Mouse (Mus musculus) C2C12 (cell line): ENCODE measurements around the gene Olfr1137.

Experiments
- CEBPB ChIP-seq: IDR thresholded peaks from one replicate; pipeline ENCODE4 v1.6.1; 2011; ENCODE audit warnings: low read depth, mild to moderate bottlenecking, control low read depth, moderate library complexity
- MYOD1 ChIP-seq: IDR thresholded peaks from one replicate; pipeline ENCODE4 v1.6.1; 2011; ENCODE audit warnings: low read depth; ENCODE audit not compliant: control insufficient read depth, insufficient read length
- USF1 ChIP-seq: IDR thresholded peaks from one replicate; pipeline ENCODE4 v1.6.1; 2011; ENCODE audit warnings: low read depth, mild to moderate bottlenecking, control low read depth, moderate library complexity

- no peak for TF ChIP-seq USF1
- TF ChIP-seq CEBPB: no peak
- no peak for TF ChIP-seq MYOD1
These were observed at the start of gene Olfr1137 for GRCm38 (mm10) chr2:87713079-87713478.
